Mouse (Mus musculus): ENCODE data around the gene Cst9.

The Cst9 gene

DNA sequence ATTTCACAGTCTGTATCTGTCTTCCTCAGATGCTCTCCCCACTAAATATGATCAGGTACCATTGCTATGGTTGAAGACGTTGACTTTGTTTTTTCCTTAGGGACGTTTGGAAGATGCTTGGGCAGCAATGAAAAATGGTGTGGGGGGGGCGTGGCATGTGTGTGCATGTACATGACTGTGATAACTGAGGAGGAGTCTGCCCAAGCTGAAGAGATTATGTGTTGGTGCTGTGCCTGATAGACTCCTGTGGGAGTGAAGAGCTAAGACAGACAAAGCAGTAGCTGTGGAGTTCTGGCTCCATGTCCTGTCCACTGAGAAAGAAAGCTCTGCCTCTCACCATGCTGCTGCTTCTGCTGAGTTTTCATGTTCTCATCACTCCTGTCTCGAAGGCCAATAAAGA, at the start of gene Cst9:
Cst9 (plus strand) TSS at position 236 of the 400 bp plus-strand sequence.
- DNase-seq (ENCODE audit: low spot score in 2 of 2) = no peak

DNA sequence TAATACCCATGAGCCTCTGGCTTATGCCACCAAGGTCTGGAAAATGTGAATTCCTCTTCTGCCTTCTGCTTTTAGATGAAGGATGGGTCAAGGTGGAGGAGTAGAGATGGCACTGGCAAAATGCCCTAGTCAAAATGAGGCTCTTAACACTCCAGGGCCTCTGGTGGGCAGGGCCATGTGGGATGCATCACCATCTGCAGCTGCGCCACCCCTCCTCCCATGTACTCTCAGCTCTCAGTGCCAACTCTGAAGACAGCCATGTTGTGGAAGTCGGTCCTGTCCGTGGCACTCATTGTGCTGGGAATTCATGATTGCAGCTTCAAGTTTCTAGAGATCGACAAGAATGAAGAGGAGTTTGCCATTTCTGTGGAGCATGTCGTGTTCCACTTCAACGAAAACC, 45.8 kb upstream of the Cst9 start, which contains the start of gene Cst12:
Cst12 (plus strand) TSS at position 220 of the 400 bp plus-strand sequence.
- DNase-seq (ENCODE audit: low spot score in 2 of 2) = no peak

DNA sequence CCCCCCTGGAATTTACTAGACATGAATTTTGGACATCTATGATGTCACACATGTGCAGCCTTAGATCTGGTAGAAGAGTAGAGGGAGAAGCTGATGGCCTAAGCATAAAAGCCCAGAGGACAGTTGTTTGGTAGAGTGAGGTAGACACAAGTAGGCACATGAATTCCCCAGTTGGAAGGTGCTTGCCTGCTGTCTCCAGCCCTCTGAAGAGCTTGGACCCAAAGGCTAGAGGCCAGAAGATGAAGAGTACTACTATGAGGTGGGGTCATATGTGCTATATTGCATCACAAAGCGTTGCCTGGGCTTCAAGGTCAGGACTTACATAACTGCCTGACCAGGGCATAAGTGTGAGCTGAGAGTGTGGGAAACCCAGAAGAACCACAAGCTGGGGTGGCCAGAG, 36.5 kb upstream of the Cst9 start, which contains the start of gene Cst8:
Cst8 (plus strand) TSS at position 301 of the 400 bp plus-strand sequence.
- DNase-seq (ENCODE audit: low spot score in 2 of 2) = no peak

DNA sequence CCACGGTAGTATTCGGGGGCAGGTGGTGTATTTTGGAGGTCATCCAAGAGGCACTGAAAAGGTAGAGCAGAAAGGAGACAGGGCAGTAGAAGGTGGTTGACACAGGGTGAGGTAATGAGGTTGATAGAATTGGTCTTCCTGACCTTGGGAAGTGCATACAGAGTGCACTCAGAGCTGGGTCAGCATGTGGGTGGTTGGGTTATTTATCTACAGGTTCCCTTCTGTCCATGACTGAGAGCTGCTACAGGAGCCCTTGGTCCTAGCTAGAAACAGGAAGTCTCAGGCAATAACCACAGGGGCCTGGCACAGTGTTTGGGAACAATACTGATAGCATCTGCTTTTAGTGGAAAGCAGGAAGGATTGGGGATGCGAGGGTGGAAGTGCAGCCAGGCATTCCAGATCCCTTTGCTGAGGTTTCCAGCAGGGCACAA, 33.4 kb upstream of the Cst9 start:
- no peak for DNase-seq (ENCODE audit: low spot score in 2 of 2)

DNA sequence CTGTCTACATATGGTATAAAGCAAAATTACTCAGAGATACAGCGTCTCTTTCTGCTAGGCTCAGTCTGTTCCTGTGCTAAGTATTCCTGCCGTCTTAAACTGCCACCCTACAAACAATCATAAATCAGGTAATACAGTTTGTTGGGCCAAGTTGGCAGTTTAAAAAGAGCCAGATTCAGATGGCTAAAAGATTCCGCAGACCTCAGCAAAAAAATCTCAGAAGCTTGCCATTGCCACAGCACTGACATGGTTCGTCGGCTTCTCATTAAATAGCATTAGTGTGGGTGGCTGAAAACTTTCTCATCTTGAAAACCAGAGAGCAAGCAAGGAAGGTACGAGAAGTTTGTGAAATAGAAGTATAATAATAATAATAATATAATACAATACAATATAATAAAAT, 28.3 kb upstream of the Cst9 start:
- no peak for DNase-seq (ENCODE audit: low spot score in 2 of 2)

DNA sequence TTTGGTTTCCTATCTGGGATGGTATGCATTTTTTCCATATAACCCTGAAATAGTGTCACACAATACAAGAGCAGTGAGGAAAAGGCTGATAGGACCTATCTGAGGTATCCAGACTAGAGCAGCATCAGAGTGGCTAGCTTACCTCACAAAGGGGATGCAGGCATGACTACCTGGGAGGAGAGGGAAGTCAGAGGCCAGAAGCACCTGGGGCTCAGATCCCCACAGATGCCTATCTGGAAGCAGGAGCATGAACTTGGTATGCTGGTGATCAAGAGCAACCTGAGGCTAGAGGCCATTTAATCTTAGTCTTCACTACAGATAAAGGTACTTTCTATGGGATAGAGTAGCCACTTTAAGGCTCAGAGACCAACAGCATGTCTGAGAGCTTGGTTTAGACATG, 15.0 kb upstream of the Cst9 start, which contains the start of gene Cst13:
Cst13 (plus strand) TSS at position 173 of the 400 bp plus-strand sequence.
- DNase-seq (ENCODE audit: low spot score in 2 of 2) = no peak

DNA sequence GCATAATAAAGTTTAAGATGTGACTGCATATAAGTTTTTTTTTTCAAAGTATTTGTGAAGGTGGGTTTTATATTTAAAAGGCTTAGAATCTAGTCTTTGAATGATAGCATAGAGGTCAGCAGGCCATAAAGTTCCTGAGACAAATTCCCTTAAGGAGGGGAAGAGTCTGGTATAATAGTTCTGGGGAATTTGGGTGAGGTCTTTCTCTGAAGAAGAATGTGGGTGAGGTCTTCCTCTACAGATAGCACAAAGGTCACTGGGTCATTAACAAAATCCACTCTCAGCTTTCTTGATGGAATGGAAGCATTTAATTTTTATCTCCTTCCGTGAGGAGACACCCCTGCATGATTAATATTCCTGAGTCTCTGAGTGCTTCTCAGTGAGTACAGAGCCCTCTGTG, 9.0 kb upstream of the Cst9 start:
- no peak for DNase-seq (ENCODE audit: low spot score in 2 of 2)

DNA sequence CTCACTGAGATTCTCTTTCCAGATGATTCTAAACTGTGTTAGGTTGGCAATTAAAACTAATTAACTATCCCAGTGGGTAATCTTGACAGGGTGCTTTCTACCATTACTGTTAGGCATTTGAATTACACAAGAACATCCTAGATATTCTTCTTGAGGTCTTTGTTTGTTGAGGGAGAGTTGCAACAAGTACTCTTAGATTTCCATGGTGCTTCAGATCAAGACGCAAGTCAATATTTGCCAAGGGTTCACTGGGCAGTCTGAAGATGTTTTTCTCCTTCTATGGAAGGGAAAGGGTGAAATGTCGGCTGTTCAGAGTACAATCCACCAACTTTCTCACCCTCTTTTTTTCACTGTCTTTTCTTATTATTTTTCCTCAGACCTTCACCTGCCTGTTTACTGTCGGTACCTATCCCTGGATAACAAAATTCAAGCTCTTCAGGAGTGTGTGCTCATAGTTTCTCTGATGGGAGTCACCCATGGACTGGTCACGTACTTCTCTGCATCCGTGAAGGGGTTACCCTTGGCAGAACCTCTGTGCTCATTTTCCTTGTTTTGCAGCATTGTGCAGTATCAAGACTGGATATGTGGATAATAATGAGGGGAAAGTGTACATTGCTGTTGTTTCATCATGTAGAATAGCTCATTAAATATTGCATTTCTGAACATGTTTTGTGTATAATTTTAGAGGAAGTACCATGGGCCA, 3.3 kb downstream of the Cst9 start:
- DNase-seq (ENCODE audit: low spot score in 2 of 2) = no peak

DNA sequence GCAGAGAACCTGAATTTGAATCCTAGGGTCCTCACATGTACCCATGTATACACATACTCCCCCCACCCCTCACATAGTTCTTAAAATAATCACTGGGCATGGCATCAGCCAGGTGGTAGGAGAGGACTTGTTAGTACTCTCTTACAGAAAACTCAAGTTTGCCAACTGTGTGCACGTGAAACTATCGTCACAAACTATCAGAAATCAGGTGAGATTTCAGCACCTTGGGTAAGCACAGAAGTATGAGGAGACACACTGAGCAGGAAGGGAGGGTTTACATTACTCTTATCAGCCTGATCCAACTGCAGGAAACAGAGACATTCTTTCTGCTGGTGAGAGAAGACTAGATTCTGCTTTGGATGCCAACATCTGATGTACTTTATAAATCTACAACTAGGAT, 4.3 kb downstream of the Cst9 start:
- no peak for DNase-seq (ENCODE audit: low spot score in 2 of 2)

DNA sequence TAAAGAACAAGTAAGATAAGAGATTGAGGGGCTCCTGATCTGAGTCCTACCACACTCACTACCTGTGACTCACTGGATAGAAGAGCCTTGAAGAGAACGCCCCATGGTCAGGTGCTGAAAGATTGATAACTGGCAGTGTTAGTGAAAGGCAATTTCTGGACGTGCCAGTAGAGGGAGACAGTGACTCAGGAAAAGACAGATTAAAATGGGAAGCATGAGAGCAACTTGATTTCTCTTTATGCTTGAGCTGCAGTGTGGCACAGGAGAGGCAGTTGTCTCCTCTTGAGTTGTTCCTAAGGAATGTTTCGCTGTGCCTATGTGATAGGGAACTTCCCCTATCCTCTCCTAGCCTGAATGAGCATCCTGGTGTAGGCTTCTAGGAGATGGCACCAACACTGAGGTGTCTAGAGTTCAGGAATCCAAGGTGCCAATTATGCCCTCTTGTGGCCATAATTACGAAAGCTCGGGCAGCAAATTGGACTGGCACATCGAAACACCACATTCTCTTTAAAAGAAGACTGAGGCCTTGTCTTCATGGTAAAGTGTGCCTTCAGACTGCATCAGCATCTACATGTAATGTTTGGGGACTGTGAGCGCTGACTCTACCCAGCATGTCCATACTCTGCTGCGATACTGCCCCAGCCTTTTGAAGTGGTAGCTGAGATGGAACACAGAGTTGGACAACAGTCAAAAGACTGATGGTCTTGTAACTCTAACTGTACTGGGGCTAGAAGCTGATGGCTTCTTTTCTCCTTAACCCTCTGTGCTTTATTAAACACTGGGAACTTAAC, 16.4 kb downstream of the Cst9 start:
- peak; percentile 46 to 77 for DNase-seq (ENCODE audit: low spot score in 2 of 2)

DNA sequence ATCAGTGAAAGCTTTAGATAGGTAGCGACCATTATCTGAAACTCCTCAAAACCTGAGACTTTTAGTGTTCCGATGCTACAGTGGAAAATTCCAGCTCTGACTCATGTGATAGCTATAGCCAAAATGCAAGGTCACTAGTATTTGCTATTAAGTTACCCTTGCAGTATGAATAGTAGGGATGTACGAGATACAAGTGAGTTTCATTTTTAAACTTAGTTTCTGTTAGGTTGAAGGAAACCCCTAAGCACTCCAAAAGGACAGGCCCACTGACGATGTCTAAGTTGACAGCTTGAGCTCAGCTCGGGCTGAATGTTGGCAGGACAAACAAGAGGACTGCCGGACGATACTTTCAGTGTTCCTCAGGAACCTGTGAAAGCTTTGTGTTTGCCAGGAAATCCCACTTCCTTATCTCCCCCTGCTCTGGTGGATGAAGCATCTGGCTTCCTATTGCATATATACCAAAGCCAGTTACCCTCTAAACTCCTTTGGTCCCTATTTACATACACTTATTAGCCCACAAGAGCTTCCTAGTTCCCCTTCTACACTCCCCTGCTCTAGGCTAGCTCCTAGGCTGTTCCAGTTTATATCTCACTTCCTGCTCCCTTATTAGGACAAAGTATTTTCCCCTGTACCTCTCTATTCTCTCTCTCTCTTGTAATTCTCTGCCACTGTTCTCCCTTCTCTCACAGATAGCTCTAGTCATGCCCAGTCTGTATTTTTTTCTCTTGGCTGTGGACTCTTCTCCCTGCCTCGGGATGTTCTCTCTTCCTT, 21.9 kb downstream of the Cst9 start:
- no peak for DNase-seq (ENCODE audit: low spot score in 2 of 2)

DNA sequence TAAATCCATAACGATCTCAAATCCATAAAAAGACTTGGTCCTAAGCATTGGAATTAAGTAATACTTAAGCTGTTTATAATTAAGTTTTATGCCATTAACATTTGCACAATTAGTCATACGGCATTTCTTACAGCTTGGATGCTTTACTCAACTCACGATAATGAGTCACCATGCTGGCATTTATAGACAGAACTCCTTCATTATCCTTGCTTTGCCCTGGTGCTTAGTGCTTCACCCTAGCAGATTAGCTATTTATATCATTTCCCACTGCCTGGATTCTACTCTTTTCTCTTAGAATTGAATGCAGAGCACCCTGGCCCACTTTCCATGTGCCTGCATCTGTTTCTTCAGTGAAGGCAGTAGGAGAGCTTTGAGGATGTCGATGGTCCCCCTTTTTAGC, 22.6 kb downstream of the Cst9 start:
- DNase-seq (ENCODE audit: low spot score in 2 of 2) = no peak

DNA sequence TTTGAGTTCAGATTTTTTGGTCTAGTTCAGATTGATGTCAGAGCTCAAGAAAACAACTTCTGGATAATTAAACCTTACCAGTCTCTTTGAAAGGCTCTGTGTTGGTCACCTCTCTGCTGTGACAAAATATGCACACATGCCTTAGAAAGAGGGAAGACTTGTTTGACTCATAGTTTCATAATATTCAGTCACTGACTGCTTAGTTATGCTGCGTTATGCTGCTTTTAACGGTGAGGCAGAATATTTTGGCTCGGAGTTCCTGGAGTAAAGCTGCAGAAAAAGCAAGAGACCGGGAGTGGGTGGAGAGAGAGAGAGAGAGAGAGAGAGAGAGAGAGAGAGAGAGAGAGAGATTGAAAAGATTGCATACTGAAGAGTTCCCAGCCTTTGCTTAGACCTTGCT, 26.0 kb downstream of the Cst9 start:
- DNase-seq (ENCODE audit: low spot score in 2 of 2) = no peak

DNA sequence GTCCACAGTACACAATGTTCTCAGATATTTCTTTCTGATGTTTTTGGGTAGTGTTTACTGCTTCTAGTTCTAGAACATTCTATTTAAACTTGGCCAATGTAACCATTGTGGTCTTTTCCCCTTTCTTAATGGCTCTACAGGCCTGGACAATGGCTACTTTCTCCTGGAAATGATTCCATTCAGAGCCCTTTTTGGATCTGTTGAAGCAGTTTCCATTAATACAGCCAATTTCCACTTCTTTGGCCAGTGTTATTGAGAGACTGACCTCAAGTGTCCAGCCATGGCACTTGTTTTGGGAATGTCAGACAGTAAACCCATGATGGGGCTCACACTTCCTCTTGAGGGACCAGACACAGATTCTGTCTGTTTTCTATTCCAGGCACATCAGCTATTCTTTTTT, 26.7 kb downstream of the Cst9 start:
- no peak for DNase-seq (ENCODE audit: low spot score in 2 of 2)

DNA sequence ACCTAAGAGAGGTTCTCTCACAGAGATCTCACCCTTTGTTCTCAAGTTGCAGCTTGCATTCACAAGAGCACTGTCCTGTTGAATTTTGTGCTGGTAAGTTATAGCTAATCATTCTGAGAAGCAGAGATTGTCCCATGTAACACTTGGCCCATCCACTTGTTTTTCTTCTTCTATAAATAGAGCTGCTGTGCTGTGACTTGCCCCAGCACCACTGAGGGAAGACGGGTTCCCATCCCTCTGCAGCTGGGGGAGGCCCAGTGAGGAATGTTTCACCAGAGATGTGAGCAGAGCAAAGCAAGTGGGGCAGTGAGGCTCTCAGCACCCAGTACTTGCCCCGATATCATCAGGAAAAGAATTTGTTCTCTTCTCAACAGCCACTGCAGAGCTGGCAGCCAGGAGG, 30.0 kb downstream of the Cst9 start, which contains the start of gene 9230104L09Rik:
9230104L09Rik (minus strand) TSS at position 73 of the 400 bp plus-strand sequence.
- no peak for DNase-seq (ENCODE audit: low spot score in 2 of 2)

DNA sequence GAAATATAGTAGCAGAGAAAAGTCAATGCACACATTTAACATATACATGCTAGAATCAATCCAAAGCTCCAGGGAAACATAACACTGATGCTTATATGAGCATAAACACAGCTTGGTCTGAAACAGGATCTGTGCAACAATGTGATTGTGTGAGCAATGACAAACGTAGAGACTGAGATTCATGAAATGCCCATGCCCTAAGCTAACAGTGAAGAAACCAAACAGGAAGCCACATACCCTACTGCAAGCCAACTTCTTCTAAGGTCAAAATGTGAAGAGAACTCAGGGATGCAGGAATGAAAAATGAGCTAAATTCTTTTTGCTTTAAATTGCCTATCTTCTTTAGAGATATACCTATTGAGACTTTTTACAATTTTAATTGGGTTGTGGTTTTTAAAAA, 34.0 kb downstream of the Cst9 start:
- no peak for DNase-seq (ENCODE audit: low spot score in 2 of 2)

DNA sequence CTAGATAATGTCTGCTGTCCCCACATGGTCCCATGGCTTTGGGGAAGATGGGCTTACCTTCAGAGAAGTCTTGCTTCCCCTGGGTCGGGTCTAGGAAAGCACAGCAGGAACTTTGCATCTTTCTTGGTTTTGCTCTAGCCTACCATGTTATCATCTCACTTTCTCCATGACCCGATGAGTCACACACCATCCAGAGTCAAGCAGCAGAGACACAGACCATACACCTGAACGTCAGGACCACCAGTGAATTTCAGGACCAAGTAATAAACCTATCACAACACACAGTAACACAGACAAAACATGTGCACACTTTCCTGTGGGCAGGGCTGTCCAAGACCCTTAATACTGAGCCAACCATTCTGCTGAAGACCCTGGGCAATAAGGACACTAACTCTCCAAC, 35.6 kb downstream of the Cst9 start:
- no peak for DNase-seq (ENCODE audit: low spot score in 2 of 2)

DNA sequence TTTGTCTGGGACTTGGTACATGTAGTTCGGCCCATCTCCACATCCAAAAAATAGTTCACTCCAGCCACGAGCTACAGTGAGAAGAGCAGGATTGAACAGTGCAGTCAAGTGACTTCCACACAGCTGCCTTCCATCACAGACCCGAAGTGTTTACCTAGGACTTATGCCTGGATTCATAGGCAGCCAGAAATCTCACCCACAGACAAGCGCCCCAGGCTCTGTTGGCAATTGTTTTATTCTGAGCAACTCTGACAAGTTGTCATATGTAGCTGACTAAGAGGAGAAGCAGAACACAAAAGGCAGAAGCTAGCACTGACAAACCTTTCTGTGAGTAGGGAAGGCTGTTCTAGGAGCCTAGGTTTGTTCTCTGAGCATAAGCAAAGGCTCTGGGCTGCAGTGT, 37.9 kb downstream of the Cst9 start:
- DNase-seq (ENCODE audit: low spot score in 2 of 2) = no peak

DNA sequence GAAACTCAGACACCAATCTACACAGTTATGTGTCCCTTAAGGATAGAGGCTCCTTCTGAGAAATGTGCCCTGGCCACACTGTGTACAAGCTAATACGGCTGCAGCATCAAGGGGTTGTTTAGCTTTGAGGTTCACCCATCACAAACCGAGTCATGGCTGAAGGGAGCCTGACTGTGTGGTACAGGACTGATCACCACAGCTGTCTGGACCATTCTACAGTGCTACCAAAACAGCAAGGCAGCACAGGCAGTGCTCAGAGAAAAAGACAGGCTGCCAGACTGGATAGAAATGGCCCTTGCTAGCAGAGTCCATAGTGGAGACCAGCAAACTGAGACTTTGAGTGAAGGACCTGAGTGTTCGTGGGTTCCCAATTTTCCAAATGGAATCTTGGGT, 39.3 kb downstream of the Cst9 start:
- DNase-seq (ENCODE audit: low spot score in 2 of 2) = no peak

DNA sequence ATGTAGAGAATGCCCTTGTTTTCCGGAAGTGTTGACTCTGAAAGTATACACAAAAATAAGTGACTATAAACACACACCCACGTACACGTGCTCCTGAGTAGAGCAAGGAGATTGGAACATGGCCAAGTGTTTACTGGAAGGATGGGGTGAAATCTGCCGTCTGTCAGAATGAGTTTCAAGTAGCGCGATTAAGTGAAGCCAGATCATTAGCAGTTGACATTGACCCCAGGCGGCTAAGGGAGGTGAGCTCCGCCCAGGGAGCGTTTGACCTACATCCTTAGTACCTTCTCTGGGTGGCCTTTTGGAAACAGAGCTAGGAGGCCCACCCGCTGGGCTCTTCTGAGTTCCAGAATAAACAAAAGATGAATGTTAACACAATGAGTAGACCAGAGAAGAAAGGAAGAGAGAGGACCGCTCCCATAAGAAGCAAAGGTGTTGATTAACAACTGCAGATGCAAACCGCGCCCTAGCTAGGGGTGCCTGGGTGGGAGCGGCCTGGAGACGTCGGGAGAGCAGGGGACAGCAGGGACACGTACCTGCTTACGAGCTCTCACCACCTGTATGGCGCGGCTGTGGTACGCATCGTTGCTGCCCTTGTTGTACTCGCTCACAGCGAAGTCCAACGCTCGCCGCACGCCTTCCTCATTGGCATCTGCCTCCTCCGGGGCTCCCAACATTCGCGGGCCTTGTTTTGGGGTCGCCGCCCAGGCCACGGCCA, 39.8 kb downstream of the Cst9 start:
- no peak for DNase-seq (ENCODE audit: low spot score in 2 of 2)

DNA sequence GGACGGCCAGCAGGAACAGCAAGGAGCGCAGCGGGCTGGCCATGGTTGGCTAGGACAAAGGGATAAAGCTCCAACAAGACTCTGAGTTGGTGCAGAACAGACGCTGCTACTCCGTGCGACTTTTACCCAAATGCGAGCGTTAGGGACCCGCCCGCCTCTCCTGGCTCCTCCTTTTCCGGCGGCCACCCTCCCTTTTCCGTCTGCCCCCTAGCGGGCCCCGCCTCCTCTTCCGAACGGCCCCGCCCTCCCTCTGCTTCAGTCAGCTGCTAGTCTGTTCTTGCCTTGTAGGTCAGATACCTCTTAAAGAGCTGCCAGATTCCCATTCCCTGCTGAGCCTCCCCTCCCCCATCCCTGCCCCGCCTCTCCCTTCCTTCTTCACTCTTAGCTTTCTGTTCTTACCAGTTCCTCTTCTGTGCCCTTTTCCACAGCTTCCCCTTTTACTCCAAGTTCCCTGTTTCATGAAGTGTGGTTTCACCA, 40.4 kb downstream of the Cst9 start, which contains the start of gene Cst3:
Cst3 (minus strand) TSS at position 358 of the 477 bp plus-strand sequence.
- peak; percentile 86 to 91 for DNase-seq (ENCODE audit: low spot score in 2 of 2)
